ENCODE assay signal across 40 mouse cellular contexts in genomic region chr13:56854506-56854905, GRCm38 (mm10). TPM values are rescaled to one million over a fixed set of nuclear protein-coding genes. Genes with fewer than 3 reads are reported as not detected.
"Had no signal": no experiment of that assay in that cellular context is flagged by ENCODE, and none has a peak within 500 bp of the region (broad histone marks: within the 10 kb centered on the region; RNA-seq: fewer than 3 reads in every experiment).

No protein-coding gene starts in this region.

- ATAC-seq: liver, embryonic 12.5 days; liver, postnatal 0 days; lung, postnatal 0 days; midbrain, embryonic 13.5 days; midbrain, embryonic 15.5 days; midbrain, embryonic 16.5 days had no signal

- H3K27ac ChIP-seq: left cerebral cortex, adult 2 months; limb, embryonic 10.5 days; limb, embryonic 12.5 days; limb, embryonic 13.5 days; limb, embryonic 15.5 days; liver, embryonic 12.5 days; liver, embryonic 13.5 days; liver, embryonic 14.5 days; liver, embryonic 15.5 days; lung, embryonic 15.5 days; macrophage; midbrain, embryonic 10.5 days; midbrain, embryonic 12.5 days; midbrain, embryonic 13.5 days; midbrain, embryonic 15.5 days; neural tube, embryonic 12.5 days; neural tube, embryonic 13.5 days had no signal

- H3K4me2 ChIP-seq: limb, embryonic 12.5 days; limb, embryonic 13.5 days; limb, embryonic 15.5 days; liver, embryonic 11.5 days; liver, embryonic 12.5 days; liver, embryonic 13.5 days; liver, embryonic 15.5 days; lung, embryonic 14.5 days; lung, embryonic 15.5 days; midbrain, embryonic 12.5 days; midbrain, embryonic 13.5 days; midbrain, embryonic 15.5 days; neural tube, embryonic 12.5 days; neural tube, embryonic 13.5 days had no signal

- H3K4me3 ChIP-seq: left cerebral cortex, adult 2 months; limb, embryonic 10.5 days; limb, embryonic 12.5 days; limb, embryonic 13.5 days; limb, embryonic 15.5 days; liver, embryonic 12.5 days; liver, embryonic 13.5 days; liver, embryonic 15.5 days; lung, embryonic 15.5 days; megakaryocyte, embryonic 14.5 days; midbrain, embryonic 10.5 days; midbrain, embryonic 12.5 days; midbrain, embryonic 13.5 days; midbrain, embryonic 15.5 days; myocyte; neural tube, embryonic 12.5 days; neural tube, embryonic 13.5 days had no signal

- H3K4me1 ChIP-seq: limb, embryonic 15.5 days; liver, embryonic 12.5 days; liver, embryonic 13.5 days; liver, embryonic 15.5 days; lung, embryonic 15.5 days; megakaryocyte, embryonic 14.5 days; midbrain, embryonic 15.5 days; neural tube, embryonic 12.5 days had no signal

- H3K27me3 ChIP-seq: limb, embryonic 12.5 days; limb, embryonic 13.5 days; limb, embryonic 15.5 days; liver, embryonic 12.5 days; liver, embryonic 13.5 days; liver, embryonic 15.5 days; lung, embryonic 15.5 days; megakaryocyte, embryonic 14.5 days; midbrain, embryonic 12.5 days; midbrain, embryonic 13.5 days; midbrain, embryonic 15.5 days; neural tube, embryonic 12.5 days; neural tube, embryonic 13.5 days had no signal

- DNase-seq: liver; liver, embryonic 13.5 days; liver, postnatal 0 days; lung, adult 18-20 months; lung, adult 2 months; lung, embryonic 14.5 days; lung, postnatal 10 days; lung, postnatal 14 days; lung, postnatal 36 days; lung, postnatal 4 days; midbrain, embryonic 14.5 days had no signal

- H3K9ac ChIP-seq: limb, embryonic 12.5 days; limb, embryonic 13.5 days; limb, embryonic 15.5 days; liver, embryonic 12.5 days; liver, embryonic 13.5 days; liver, embryonic 14.5 days; liver, embryonic 15.5 days; liver, postnatal 0 days; lung, embryonic 14.5 days; lung, embryonic 15.5 days; midbrain, embryonic 12.5 days; midbrain, embryonic 13.5 days; midbrain, embryonic 15.5 days; neural tube, embryonic 12.5 days; neural tube, embryonic 13.5 days had no signal

- H3K9me3 ChIP-seq: limb, embryonic 10.5 days; limb, embryonic 12.5 days; limb, embryonic 13.5 days; limb, embryonic 15.5 days; liver, embryonic 12.5 days; liver, embryonic 13.5 days; liver, embryonic 15.5 days; lung, embryonic 15.5 days; megakaryocyte, embryonic 14.5 days; midbrain, embryonic 10.5 days; midbrain, embryonic 12.5 days; midbrain, embryonic 13.5 days; midbrain, embryonic 15.5 days; neural tube, embryonic 12.5 days; neural tube, embryonic 13.5 days had no signal

- H3K36me3 ChIP-seq: limb, embryonic 10.5 days; limb, embryonic 12.5 days; limb, embryonic 13.5 days; limb, embryonic 15.5 days; liver, embryonic 12.5 days; liver, embryonic 13.5 days; liver, embryonic 15.5 days; lung, embryonic 15.5 days; midbrain, embryonic 10.5 days; midbrain, embryonic 12.5 days; midbrain, embryonic 13.5 days; midbrain, embryonic 15.5 days; neural tube, embryonic 12.5 days; neural tube, embryonic 13.5 days had no signal

RNA-seq across cellular contexts. Expression of gene Trpc7, which starts 41.3 kb away (rescaled TPM):
- total RNA-seq: liver, adult 2 months; megakaryocyte progenitor cell, adult 5-6 weeks; megakaryocyte, adult 5-6 weeks; megakaryocyte-erythroid progenitor cell, adult 5-6 weeks; monocyte, adult 5-6 weeks had no signal
- polyA plus RNA-seq: limb, embryonic 10.5 days; limb, embryonic 12.5 days; liver, adult 2 months; liver, embryonic 11.5 days; liver, embryonic 12.5 days; liver, embryonic 13.5 days; liver, embryonic 14.5 days; liver, embryonic 15.5 days; liver, embryonic 16.5 days; liver, postnatal 0 days; lung, adult 2 months; lung, embryonic 14.5 days; lung, embryonic 16.5 days; lung, postnatal 0 days; macrophage; midbrain, embryonic 10.5 days; neural tube, embryonic 11.5 days had no signal
